Mouse (Mus musculus) kidney, postnatal 14 days (tissue): ENCODE measurements at regions not wholly inside any gene's neighbourhood (a gene's known extent, or its start where the extent isn't known, plus 50 kb on each side); places are given as distances from the start of the nearest gene placed in this dataset.

Source experiments
- DNase-seq: peaks from one replicate; pipeline ENCODE4 v3.0.0; 2022; ENCODE audit warnings: mixed read lengths

DNA sequence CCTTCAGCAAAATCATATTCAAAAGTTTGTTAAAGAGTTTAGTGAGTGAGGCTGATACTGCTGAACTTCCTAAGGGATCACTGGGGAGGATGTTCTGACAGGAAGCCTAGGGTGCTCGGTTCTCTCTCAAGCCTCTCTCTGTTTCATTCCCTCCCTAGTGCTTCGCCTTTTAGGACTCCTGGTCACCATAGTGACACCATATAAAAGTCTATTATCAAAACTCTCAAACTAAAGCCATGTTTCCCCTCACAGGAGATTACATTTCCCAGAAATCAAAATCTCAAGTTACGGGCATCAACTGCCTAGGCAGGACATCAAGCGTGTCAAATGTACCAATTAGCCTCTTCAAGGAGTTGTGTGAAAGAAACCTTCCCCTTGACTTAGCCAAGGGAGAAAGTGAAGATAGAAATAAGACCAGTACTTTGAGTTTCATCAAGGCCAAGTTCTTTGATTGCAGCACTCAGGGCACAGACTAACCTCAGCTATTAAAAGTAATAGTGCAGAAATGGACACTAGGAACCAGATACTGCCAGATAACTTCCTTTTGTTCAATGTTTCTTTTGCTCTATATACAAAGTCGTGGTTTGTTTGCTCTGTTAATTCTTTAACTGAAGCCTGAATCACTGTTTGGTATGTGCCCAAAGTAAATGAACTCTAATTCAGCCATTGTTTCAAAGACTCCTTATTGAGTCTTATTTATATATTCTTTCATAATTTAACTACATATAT is 752.6 kb downstream of the Jrkl start:
- no peak for DNase-seq

- DNase-seq: no peak
These were observed 787.8 kb downstream of the Jrkl start for GRCm38 (mm10) chr9:12457810-12458209.

DNA sequence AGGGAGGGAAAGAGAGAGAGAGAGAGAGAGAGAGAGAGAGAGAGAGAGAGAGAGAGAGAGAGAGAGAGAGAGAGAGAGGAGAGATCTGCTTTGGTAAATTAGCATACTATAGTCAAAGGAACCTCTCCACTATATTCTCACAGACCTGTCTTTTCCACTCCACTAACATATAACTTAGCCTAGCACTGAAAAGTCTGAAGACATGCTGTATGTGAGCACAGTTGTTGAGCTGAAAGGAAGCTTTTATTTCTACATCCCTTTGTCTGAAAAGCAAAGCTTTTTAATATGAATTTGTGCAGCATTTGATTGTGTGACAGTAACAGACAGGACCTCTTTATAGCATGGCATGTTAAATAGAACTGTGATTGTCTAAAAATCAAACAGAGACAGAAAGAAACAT is 788.9 kb downstream of the Jrkl start:
- no peak for DNase-seq

DNA sequence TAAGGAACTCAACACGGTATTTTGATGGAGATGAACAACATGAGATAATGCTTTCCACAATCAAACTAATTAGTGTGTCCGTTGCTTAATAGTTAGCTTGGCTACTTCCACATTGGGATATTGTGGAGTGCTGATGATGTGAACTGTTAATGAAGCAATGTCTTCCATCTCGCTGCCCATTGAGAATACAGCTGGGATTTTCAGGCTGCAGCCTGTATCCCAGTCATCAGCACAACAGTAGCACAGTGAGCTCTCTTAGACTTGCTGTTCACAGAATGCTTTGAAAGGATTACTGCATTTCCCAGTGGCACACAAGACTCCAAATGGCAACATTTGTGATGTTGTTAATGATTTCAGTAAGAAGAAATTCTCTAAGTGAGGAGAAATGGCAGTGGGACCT is 811.5 kb downstream of the Jrkl start:
- no peak for DNase-seq

- DNase-seq: no peak
These were observed 823.7 kb downstream of the Jrkl start for GRCm38 (mm10) chr9:12421906-12422305.

DNA sequence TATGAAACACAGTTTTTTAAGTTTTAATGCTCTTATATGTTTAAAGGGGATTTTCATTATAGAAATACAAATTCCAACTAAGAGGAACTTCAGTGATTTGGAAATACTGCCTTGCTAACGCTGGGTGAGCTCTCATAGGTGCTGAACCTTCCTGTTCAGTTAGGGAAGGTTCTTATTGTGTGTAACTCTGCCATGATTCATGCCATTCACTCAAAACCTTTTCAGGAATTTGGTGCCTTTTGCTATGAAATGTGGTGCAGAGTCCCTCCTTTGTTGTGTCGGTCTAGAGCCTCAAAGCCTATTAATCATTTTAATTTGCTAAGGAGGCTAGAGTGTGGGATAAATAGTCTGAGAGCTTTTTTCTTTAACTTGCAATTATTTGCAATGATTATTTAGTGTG is 837.1 kb downstream of the Jrkl start:
- no peak for DNase-seq

- DNase-seq: peak; percentile 11
These were observed 841.4 kb downstream of the Jrkl start for GRCm38 (mm10) chr9:12404185-12404584.

- DNase-seq: no peak
These were observed 850.0 kb downstream of the Jrkl start for GRCm38 (mm10) chr9:12395648-12396047.

DNA sequence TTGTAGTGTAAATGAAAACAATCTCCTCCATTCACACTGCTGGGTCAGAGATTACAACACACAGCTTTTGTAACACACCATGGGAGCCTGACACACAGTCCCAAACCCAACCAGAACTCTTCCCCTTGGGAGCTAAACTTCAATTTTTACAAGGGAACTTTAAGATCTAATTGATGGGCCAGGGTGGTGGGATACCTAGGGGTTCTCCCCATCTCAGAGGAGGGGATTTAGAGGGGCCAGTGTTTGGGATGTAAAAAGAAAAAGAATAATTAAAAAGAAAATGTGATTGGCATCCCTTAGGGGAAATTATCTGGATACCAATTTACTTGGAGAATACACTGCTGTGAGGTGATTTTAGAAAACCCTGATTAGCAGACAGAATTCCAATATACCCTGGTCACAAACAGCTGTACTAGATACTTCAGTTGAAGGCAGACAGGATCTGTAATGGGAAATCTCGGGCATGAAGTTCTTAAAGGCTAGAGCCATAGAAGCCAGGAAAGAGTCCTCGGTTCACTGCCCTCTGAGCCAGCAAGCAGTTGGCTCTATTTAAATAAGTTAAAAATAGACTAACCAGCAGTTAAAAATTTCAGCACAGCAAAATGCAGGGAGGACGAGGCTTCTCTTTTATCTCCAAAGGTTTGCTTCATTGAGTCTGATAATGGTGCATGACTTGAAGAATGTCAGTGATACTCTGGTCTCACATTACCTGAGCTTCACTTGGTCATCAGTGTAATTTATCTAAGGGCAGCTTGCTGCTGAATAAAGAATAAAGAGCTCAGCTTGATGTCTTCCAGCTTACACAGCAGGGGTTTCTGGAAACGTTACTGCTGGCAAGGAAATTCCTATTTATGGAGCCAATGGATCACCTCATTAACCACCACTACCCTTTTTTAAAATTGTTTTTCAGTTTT is 864.6 kb downstream of the Jrkl start:
- DNase-seq: peak; percentile 30

DNA sequence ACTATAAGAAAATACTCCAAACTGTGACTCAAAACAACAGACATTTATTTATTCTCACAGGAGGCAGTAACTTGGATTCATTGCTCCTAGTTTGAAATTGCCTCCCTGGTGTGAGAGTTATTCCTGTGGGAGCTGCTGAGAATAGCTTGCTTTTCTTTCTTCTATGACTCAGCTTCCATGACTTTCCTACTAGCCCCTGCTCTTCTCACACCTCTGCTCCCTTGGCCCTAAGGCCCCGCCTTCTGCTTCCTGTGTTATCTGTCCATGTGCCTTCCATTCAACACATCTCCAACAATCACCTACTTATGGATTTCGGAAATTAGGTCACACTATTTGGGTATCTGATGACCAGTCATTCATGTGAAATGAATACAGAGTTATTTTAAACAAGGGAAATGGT is 865.6 kb downstream of the Jrkl start:
- no peak for DNase-seq

GRCm38 (mm10) chr9:12344296-12344695 is 901.3 kb downstream of the Jrkl start:
- DNase-seq: no peak

DNA sequence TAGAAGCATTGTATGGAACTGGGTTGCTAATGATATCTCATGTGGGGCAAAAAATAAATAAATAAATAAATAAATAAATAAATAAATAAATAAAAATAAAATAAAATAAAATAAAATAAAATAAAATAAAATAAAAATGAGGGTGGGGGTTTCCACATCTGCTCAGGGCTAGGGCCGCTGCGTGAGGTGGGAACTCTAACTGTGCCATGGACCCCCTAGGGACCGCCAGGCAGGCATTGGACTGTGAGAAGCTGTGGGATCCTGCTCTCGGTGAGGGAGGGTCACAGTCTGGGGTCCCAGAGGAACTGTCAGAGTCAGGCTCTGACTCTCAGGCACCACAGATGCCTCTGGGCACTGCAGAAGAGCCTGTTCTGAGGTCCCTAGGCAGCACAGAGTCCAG is 904.2 kb downstream of the Jrkl start:
- DNase-seq: no peak

DNA sequence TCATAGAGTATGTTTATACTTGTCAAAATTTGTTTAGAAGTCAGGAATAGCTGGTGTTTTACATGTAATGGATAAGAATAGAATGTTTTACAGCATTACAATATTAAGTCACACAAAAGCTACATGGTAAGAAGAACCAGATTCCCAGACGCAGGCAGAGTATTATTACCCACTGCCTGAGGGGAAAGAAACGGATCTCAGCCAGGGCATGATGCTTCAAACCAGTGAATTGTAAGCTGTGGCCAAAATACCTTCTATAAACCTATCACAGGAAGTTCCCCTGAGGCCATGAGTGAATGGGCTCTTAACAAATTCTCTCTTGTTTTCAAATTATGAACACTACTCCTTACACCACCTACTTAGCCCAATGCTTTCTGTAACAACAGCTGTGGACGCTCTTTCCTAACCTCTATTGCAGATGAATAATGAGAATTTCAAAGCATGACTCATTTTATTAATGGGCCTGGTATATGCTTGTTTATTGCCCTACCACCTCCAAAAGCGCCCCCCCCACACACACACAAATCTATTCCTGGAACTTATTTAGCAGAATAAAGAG is 932.0 kb downstream of the Jrkl start:
- DNase-seq: no peak

DNA sequence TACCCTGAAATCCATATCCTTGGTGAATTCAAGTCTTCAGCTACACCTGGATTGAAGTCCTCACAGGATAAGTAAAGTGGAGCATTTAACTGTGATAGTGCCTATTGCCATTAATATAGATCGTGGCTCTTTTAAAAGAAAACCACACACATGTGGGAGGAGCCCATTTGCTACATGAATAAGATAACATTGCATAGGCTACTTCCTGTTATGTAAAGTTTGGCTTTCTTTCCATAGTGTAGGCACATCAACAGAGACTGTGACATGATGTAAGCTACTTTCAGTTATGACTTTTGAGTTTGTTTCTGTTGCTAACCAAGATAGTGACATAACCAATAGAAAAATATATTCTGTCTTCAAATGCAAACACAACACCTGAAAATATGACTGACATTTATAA is 932.6 kb downstream of the Jrkl start:
- DNase-seq: no peak
